Mouse (Mus musculus): ENCODE results near the gene Prss53.
A peak's percentile ranks its signal among the peaks of the same experiment; 100 is the strongest.
"Not testable (repeated sequence)": the region's sequence is repeated elsewhere in the genome, so short reads cannot be mapped to it uniquely, and the experiment has no call there.

Gene Prss53

DNA sequence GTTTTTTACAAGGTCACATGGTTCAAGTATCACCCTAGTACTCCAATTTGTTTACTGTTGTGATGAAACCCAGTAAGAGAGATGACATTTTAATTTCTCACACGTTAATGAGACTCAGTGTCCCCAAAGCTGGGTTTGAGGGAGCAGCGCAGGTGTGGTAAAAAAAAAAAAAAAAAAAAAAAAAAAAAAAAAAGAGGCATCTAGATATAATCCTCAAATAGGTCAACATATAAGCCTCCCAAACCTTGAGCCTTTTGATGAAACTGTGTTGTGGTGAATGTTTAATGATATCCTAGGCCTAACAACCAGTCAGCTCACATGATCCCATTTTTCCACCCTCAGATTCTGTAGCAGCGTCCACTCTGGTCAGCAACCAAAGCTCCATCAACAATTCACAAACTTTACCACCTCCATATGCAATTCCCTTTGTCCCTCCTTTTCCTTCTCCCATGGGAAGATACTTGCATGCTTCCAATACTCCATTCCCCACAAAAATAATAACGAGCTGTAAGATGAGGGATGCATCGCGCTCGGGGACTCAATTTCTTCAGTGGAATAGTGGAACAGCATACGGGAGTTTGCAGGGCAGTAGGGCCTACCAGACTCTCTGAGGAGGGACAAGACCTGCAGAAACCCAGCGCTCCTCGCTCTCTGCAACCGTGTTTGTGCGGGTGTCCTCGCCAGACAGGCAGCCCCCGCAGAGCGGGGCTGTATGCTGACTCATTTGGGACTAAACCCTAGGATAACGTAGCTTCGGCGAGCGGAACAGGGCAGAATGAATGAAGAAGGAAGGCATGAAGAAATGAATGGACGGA, 15.8 kb downstream of the Prss53 start:
- no peak for DNase-seq

DNA sequence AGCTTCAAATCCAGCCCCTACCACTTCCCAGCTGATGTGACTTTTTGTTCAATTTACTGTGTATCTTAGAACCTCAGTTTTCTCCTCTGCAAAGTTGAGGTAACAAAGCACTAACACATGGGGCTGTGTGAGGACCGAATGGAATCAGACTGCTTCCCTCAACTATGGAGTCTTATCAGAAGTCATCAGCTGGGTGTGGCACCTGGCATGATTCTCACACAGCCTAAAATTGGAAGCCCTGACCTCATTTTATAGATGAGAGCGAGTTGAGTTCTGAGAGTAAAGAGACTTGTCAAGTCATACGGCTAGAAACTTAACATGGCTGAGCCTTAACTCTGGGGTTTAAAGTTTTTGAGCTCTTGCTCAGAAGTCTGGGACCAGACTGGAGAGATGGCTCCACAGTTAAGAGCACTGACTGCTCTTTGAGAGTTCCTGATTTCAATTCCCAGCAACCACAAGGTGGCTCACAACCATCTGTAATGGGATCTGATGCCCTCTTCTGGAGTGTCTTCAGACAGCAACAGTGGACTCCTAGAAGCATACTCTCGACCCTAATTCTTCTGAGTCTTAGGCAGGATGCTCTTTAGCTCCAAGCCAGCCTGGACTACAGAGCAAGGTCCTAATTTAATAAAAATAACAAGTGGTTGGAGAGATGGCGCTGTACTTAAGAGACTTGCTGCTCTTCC, 20.5 kb downstream of the Prss53 start:
- no peak for DNase-seq

DNA sequence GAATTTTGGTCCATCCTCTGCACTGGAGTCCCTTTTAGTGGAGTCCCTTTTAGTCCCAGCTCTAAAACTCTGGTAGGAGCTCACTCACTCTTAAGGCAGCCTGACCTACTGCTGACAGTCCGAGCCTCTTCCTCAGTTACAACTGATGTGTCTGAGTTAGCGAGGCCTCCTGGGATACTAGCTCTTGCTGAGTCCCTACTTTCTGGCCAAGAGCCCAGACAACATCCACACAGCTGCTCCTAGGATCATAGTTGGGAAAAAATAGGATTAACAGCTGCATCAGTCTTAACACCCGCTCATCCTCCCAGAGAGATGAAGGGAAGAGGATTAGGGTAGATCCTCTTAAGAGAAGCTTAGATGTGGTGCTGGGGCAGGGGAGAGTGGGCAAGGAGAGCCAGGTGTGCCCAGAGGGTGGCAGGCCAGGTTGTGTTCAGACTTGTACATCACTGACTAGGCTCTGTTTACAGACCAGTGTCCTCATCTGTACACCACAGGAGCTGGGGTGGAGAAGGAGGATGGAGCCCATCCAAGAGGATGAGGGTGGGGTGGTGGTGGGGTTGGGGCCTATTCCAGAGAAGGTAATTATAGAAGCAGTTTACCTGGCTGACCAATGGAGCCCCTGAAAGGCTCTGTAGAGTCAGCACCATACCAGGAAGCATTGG, 21.5 kb downstream of the Prss53 start:
- DNase-seq, result no peak

DNA sequence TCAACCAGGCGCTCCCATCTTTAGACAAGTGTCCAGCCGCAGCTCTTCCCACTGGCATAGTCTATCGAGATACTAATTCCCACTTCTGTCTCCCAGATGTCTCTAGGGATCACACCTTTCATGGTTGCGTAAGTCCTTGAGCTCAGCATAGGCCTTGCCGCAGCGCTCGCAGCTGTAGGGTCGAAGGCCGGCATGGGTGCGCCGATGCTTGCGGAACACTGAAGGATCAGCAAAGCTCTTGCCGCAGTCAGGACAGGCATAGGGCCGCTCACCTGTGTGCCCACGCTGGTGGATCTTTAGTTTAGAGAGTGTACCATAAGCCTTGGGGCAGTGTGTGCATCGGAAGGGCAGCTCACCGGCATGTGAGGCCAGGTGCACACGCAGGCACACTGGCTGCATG, 23.1 kb downstream of the Prss53 start:
- DNase-seq, result no peak

DNA sequence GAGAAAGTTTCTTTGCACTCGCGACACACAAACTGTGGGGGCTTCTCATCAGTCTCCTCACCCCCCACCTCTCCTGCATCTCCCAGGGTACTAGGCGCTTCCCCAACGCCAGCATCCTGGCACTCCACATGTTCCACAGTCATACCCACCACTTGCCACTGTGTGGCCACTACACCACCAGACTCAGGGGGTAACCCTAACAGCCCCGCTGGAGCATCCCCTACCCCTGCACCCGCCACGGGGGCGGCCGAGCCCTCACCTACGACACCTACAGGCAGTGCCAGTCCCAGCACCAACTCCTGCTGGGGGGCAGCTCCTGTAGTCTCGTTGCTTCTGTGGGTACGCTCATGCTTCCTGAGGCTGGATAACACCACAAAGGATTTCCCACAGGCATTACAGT, 24.3 kb downstream of the Prss53 start:
- DNase-seq, result no peak

DNA sequence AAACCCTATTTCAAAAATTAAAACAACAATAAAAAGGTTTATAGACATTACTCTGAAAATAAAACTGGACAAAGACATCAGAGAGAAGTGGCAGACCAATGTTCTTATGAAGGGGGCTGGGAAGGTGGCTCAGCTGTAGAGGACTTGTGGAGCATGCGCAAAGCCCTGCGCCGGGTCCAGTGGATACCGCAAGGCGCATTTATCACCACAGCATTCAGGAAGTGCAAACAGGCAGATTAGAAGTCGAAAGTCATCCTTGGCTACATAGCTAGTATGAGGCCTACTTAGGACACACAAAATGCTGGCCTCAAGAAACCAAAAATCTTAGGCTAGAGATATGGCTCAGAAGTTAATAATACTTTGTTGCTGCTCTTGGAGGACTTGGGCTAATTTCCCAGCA, 32.5 kb downstream of the Prss53 start:
- DNase-seq, result no peak

DNA sequence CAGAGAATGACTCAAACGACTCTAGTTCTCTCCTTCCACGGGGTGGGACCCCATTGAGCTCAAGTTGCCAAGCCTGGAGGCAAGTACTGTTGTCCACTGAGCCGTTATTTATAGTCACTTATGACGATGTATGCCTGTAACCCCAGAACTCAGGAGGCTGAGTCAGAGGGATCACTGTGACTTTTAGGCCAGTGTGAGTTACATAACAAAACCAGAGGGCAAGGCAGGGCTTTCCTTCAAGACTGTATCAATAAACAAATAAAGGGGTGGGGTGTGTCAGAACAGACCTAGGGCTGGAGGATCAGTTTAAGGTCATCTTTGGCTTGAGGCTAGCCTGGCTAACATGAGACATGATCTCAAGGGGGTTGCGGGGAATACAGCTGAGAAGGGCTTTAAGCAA, 39.9 kb downstream of the Prss53 start:
- DNase-seq, result no peak

DNA sequence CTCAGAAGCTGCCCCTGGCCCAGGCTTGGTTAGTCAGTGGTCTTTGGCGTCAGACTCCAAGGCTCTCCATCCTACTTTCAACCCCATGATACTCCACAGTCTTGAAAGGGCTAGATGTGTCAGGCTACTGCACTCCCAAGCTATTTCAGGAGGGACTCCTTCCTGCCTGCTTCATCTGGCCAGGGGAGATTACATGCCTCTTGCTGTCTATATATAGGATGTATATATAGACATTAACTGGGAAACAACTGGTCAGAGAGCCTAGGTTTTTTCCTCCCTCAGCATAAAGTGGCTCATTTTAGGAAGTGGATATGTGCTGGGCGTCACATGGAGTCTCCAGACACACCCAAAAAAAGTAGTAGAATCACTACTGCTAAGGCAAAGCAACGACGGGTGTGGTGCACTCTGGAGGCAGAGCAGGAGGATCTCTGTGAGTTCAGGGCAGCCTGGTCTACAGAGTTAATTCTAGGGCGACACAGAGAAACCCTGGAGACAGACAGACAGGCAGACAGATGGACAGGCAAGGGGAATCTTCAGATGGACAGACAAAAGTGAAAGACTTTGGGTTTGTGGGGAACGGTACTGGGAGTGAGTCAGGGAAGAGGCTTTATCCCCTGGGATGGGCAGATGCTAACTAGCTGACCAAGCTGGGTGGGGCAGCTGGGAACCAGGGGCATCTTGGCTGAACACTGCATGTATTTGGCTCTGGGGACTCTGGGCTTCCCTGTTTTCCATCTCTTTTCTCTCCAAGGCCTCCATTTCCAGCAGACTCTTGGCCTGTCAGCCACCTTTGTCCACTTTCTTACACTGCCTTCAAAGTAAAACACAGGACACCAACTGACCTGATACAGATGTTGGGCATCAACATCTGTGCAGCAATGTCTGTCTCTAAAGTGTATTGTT, 40.5 kb downstream of the Prss53 start:
- no peak for DNase-seq

DNA sequence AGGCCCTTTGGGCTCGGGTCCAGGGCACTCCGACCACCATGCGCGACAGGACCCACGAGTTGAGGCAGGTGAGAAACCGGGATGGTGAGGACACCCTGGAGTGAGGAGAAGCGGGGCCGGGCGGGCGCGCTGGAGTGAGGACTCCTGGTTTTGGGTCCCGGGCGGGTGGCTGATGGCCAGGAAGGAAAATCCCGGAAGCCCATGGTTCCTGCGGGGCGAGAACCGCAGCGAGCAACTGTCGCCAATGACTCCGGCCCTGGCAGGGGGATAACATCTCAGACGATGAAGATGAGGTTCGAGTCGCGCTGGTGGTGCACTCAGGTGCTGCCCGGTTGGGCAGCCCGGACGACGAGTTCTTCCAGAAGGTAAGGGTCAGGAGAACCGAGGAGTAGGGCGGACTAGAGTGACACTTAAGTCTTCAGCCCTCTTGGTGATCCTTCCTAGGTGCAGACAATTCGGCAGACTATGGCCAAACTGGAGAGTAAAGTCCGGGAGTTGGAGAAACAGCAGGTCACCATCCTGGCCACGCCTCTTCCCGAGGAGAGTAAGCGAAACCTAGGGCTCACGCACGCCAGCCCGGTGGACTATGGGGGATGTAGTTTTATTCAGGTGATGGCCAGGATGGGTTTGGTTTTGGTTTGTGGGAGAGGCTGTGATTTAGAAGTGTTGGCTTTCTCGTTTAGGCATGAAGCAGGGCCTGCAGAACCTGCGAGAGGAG, 48.6 kb downstream of the Prss53 start:
- peak; percentile 72 for DNase-seq

DNA sequence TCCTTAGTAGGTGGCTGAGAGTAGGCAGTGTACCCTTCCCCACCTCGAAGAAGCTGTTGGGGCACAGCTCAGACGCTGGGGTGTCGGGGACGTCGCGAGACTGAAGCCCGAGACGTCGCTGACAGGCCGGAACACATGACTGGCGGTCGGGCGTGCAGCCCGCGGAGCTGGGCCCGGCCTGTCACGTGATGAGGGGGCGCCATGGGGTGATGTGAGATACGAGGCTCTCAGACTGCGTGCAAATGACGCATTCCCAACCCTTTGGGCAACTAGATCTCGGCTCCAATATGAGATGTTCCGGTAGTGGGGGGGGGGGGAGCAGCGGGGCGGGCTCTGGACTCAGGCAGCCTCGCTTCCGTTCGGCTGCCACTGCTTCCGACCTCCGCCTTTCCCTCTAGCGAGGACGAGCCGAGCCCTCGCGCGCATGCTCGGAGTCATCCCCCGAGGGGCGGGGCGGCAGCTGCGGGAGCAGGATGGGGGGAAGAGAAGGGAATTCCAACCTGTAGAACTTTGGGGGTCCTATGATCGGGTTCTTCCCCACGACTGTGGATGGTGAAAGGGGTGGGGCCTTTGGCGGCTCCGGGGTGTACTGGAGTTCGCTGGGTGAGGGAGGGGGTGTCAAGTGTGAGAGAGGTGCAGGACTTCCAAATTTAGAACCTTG, 49.3 kb downstream of the Prss53 start:
- peak; percentile 96 for DNase-seq

DNA sequence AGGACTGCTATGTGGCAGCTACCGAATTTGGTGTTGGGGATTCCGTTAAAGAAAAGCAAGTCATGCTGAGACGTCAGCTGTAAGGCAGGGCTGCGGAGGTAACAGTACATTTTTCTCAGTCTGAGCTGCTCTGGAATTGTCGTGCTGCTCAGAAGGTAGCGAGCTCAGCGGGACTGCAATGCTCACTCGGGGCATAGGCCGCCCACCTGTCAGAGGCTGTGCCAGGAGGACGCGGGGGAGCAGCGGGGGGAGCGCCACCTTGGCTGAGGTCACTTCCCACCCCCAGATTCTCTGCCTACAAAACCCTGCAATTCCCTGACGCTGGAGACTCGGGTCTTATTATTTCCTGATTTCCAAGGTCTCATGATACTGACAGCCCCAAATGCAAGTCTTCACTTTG, 49.9 kb downstream of the Prss53 start:
- DNase-seq, result peak; percentile 69

DNA sequence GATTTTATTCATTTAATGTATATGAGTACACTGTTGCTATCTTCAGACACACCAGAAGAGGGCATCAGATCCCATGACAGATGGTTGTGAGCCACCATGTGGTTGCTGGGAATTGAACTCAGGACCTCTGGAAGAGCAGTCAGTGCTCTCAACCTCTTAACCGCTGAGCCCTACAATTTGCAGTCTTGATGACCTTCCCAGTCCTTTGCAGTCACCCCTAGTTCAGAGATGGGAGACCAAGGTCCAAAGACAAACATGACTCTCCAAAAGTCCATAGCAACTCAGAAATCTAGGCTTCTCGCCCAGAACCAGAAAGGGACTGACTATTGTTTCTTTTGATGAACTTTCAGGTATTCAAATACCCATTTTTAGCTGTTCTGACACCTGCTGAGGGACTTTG, 50.7 kb downstream of the Prss53 start:
- not testable (repeated sequence) for DNase-seq

DNA sequence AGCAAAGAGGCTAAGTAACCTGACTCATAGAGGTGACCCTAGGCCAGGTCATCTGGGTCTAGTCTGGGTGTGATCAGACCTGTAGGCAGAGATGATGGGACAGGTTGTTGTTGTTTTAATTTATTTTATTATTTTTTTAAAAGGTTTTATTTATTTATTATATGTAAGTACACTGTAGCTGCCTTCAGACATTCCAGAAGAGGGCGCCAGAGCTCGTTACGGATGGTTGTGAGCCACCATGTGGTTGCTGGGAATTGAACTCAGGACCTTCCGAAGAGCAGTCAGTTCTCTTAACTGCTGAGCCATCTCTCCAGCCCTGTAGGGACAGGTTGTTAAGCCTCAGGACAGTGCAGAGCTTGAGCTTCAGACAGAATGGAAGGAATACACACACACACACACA, 52.9 kb downstream of the Prss53 start:
- not testable (repeated sequence) for DNase-seq

DNA sequence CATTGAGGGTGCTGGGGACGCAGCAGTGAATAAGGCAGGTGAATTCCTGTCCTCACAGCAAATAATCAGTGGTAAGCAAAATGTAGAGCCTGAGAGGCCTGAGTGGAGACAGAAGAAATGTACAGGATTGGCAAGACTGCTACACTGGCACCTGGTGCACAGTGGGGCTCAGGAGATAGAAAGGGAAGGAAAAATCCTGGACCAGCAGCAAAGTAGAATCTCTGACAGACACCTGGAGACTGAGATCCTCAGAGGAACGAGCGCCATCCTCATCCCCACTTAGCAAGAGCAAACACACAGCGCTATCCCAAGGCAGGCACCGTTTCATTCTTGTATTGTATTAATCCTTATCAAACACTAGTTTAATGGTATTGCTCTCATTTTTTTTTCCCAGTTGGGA, 53.3 kb downstream of the Prss53 start:
- no peak for DNase-seq
